Mouse (Mus musculus): ENCODE data around the gene Ctu1. TPM values are rescaled to one million over a fixed set of nuclear protein-coding genes. Genes with fewer than 3 reads are reported as not detected.

Ctu1 gene
- polyA plus RNA-seq (2014; fragmentation: Illumina TruSeq; extraction: RNeasy Lipid Tissue Mini Kit (QIAGEN cat#74804); ENCODE audit: low read depth, low replicate concordance), result 2.5 TPM

DNA sequence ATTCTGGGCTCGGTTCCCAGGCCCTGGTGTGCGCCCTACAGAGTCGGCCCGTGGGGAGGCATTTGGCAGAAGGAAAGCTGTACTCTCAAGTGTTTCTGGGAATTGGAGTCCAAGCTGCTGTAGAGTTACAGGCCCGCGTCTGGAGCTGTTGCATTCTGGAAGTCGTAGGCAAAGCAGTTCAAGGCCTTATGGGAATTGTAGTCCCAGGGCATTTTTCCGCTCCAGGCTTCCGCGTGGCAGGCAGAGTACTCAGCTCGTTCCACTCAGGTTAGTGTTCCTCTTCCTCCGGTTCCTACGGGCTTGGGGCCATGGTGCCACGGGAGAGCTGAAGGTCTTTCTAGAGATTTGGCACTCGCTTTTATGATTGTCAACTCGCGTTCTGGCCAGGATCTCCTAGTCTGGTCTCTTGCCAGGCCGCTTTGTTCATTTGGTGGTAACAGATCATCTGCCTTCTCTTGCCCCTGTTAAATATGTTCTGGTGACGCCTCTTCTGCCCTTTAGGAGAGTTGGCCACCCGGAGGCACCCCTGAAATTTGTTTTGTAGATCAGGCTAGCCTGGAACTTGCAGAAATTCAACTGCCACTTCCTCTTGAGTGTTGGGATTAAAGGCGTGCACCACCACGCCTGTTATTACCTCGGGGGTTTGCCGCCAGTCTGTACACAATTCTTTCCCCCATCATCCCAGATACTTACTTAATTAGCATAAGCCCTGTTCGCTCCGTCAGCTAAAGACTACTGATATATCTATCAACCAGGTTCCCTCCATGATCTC, at the start of gene Ctu1:
Gene Ctu1, plus strand, starts transcription at position 208 of the 772 bp plus-strand sequence.

GRCm38 (mm10) chr7:43634500-43634899, 37.3 kb upstream of the Ctu1 start, which contains the start of gene Ceacam18:
Ceacam18 (plus strand) TSS chr7:43634707.

GRCm38 (mm10) chr7:43660002-43660401, 11.8 kb upstream of the Ctu1 start, which contains the start of gene Siglece:
Siglece (minus strand) TSS chr7:43660161.

GRCm38 (mm10) chr7:43690118-43690517, 18.3 kb downstream of the Ctu1 start, which contains the start of gene Klk14:
Klk14 (plus strand) TSS chr7:43690418.

GRCm38 (mm10) chr7:43712267-43712666, 40.5 kb downstream of the Ctu1 start, which contains the start of gene Klk13:
Klk13 (plus strand) TSS chr7:43712567.

Other genes with a start within 250 kb of the Ctu1 start
- not detected for gene Lim2, start 244.3 kb upstream of the Ctu1 start, polyA plus RNA-seq (2014; fragmentation: Illumina TruSeq; extraction: RNeasy Lipid Tissue Mini Kit (QIAGEN cat#74804); ENCODE audit: low read depth, low replicate concordance)
- not detected for gene Nkg7, start 234.9 kb upstream of the Ctu1 start, polyA plus RNA-seq (2014; fragmentation: Illumina TruSeq; extraction: RNeasy Lipid Tissue Mini Kit (QIAGEN cat#74804); ENCODE audit: low read depth, low replicate concordance)
- gene Cldnd2, start 231.2 kb upstream of the Ctu1 start, polyA plus RNA-seq (2014; fragmentation: Illumina TruSeq; extraction: RNeasy Lipid Tissue Mini Kit (QIAGEN cat#74804); ENCODE audit: low read depth, low replicate concordance), result not detected
- 1,679 TPM for gene Etfb, start 227.9 kb upstream of the Ctu1 start, polyA plus RNA-seq (2014; fragmentation: Illumina TruSeq; extraction: RNeasy Lipid Tissue Mini Kit (QIAGEN cat#74804); ENCODE audit: low read depth, low replicate concordance)
- not detected for gene Gm45233, start 227.9 kb upstream of the Ctu1 start, polyA plus RNA-seq (2014; fragmentation: Illumina TruSeq; extraction: RNeasy Lipid Tissue Mini Kit (QIAGEN cat#74804); ENCODE audit: low read depth, low replicate concordance)
- 2.5 TPM for gene Vsig10l, start 208.9 kb upstream of the Ctu1 start, polyA plus RNA-seq (2014; fragmentation: Illumina TruSeq; extraction: RNeasy Lipid Tissue Mini Kit (QIAGEN cat#74804); ENCODE audit: low read depth, low replicate concordance)
- 0.39 TPM for gene Iglon5, start 181.9 kb upstream of the Ctu1 start, polyA plus RNA-seq (2014; fragmentation: Illumina TruSeq; extraction: RNeasy Lipid Tissue Mini Kit (QIAGEN cat#74804); ENCODE audit: low read depth, low replicate concordance)
- not detected for gene 4931406B18Rik, start 166.1 kb upstream of the Ctu1 start, polyA plus RNA-seq (2014; fragmentation: Illumina TruSeq; extraction: RNeasy Lipid Tissue Mini Kit (QIAGEN cat#74804); ENCODE audit: low read depth, low replicate concordance)
- gene Cd33, start 127.6 kb upstream of the Ctu1 start, polyA plus RNA-seq (2014; fragmentation: Illumina TruSeq; extraction: RNeasy Lipid Tissue Mini Kit (QIAGEN cat#74804); ENCODE audit: low read depth, low replicate concordance), result 1.6 TPM
- gene Zfp658, start 109.8 kb upstream of the Ctu1 start, polyA plus RNA-seq (2014; fragmentation: Illumina TruSeq; extraction: RNeasy Lipid Tissue Mini Kit (QIAGEN cat#74804); ENCODE audit: low read depth, low replicate concordance), result 1.1 TPM
- 2.9 TPM for gene Zfp719, start 92.4 kb upstream of the Ctu1 start, polyA plus RNA-seq (2014; fragmentation: Illumina TruSeq; extraction: RNeasy Lipid Tissue Mini Kit (QIAGEN cat#74804); ENCODE audit: low read depth, low replicate concordance)
- gene Zfp819, start 64.8 kb upstream of the Ctu1 start, polyA plus RNA-seq (2014; fragmentation: Illumina TruSeq; extraction: RNeasy Lipid Tissue Mini Kit (QIAGEN cat#74804); ENCODE audit: low read depth, low replicate concordance), result not detected
- gene Ceacam18, start 37.3 kb upstream of the Ctu1 start, polyA plus RNA-seq (2014; fragmentation: Illumina TruSeq; extraction: RNeasy Lipid Tissue Mini Kit (QIAGEN cat#74804); ENCODE audit: low read depth, low replicate concordance), result not detected
- 1.2 TPM for gene Siglece, start 11.9 kb upstream of the Ctu1 start, polyA plus RNA-seq (2014; fragmentation: Illumina TruSeq; extraction: RNeasy Lipid Tissue Mini Kit (QIAGEN cat#74804); ENCODE audit: low read depth, low replicate concordance)
- gene Klk14, start 18.4 kb downstream of the Ctu1 start, polyA plus RNA-seq (2014; fragmentation: Illumina TruSeq; extraction: RNeasy Lipid Tissue Mini Kit (QIAGEN cat#74804); ENCODE audit: low read depth, low replicate concordance), result not detected
- not detected for gene Klk13, start 40.6 kb downstream of the Ctu1 start, polyA plus RNA-seq (2014; fragmentation: Illumina TruSeq; extraction: RNeasy Lipid Tissue Mini Kit (QIAGEN cat#74804); ENCODE audit: low read depth, low replicate concordance)
- gene Klk12, start 96.9 kb downstream of the Ctu1 start, polyA plus RNA-seq (2014; fragmentation: Illumina TruSeq; extraction: RNeasy Lipid Tissue Mini Kit (QIAGEN cat#74804); ENCODE audit: low read depth, low replicate concordance), result not detected
- gene Klk11, start 102.6 kb downstream of the Ctu1 start, polyA plus RNA-seq (2014; fragmentation: Illumina TruSeq; extraction: RNeasy Lipid Tissue Mini Kit (QIAGEN cat#74804); ENCODE audit: low read depth, low replicate concordance), result not detected
- gene Klk10, start 109.0 kb downstream of the Ctu1 start, polyA plus RNA-seq (2014; fragmentation: Illumina TruSeq; extraction: RNeasy Lipid Tissue Mini Kit (QIAGEN cat#74804); ENCODE audit: low read depth, low replicate concordance), result not detected
- gene Klk9, start 119.9 kb downstream of the Ctu1 start, polyA plus RNA-seq (2014; fragmentation: Illumina TruSeq; extraction: RNeasy Lipid Tissue Mini Kit (QIAGEN cat#74804); ENCODE audit: low read depth, low replicate concordance), result not detected
- 8.1 TPM for gene Klk8, start 125.6 kb downstream of the Ctu1 start, polyA plus RNA-seq (2014; fragmentation: Illumina TruSeq; extraction: RNeasy Lipid Tissue Mini Kit (QIAGEN cat#74804); ENCODE audit: low read depth, low replicate concordance)
- gene Klk7, start 139.3 kb downstream of the Ctu1 start, polyA plus RNA-seq (2014; fragmentation: Illumina TruSeq; extraction: RNeasy Lipid Tissue Mini Kit (QIAGEN cat#74804); ENCODE audit: low read depth, low replicate concordance), result not detected
- not detected for gene Klk6, start 152.5 kb downstream of the Ctu1 start, polyA plus RNA-seq (2014; fragmentation: Illumina TruSeq; extraction: RNeasy Lipid Tissue Mini Kit (QIAGEN cat#74804); ENCODE audit: low read depth, low replicate concordance)
- gene Klk5, start 170.0 kb downstream of the Ctu1 start, polyA plus RNA-seq (2014; fragmentation: Illumina TruSeq; extraction: RNeasy Lipid Tissue Mini Kit (QIAGEN cat#74804); ENCODE audit: low read depth, low replicate concordance), result not detected
- not detected for gene Klk4, start 209.1 kb downstream of the Ctu1 start, polyA plus RNA-seq (2014; fragmentation: Illumina TruSeq; extraction: RNeasy Lipid Tissue Mini Kit (QIAGEN cat#74804); ENCODE audit: low read depth, low replicate concordance)